Mouse (Mus musculus): ENCODE results near the gene Sema4g.
"Not testable (repeated sequence)": the region's sequence is repeated elsewhere in the genome, so short reads cannot be mapped to it uniquely, and the experiment has no call there.

The Sema4g gene

DNA sequence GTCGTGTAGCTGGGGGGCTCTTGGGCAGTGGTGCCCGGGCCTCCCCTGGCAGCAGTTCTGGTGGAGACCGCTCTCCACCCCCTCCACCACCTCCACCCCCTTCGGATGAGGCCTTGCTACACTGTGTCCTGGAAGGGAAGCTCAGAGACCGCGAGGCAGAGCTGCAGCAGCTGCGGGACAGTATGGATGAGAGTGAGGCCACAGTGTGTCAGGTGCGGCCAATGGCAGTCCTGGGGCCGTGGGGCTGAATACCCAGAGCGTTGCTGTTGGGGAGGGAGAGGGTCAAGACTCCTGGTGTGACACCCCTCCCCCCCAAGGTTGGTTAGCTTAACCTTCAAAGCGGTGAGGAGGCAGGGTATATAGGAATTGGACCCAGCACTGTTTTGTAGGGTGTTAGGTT lies 35.1 kb downstream of the Sema4g start:
- no peak for DNase-seq (ENCODE audit: low read depth, low spot score)

DNA sequence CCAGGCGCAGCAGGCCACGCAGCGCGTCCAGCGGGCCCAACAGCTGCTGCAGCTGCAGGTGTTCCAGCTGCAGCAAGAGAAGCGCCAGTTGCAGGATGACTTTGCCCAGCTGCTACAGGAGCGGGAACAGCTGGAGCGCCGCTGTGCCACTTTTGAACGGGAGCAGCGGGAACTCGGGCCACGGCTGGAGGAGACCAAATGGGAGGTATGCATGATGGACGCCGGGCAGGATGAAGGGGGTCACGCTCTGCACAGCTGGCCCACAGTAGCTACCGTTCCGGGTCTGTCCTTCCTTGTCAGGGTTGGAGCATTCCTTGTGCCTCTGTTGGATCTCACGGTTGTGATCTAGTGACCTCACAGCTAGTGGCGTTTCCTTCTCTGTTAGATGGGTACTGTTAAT lies 35.9 kb downstream of the Sema4g start:
- no peak for DNase-seq (ENCODE audit: low read depth, low spot score)

DNA sequence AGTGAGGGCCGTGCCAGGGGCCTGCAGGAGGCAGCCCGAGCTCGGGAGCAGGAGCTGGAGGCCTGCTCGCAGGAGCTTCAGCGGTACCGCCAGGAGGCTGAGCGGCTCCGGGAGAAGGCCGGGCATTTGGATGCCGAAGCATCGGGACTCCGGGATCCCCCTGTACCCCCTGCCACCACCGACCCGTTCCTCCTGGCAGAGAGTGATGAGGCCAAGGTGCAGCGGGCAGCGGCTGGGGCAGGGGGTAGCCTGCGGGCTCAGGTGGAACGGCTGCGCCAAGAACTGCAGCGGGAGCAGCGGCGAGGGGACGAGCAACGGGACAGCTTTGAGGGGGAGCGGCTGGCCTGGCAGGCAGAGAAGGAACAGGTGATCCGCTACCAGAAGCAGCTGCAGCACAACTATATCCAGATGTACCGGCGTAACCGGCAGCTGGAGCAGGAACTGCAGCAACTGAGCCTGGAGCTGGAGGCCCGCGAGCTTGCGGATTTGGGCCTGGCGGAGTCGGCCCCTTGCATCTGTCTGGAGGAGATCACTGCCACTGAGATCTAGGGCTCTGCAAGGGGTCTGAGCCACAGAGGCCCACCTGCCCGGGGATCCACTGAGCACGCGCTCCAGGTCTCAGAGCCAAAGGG lies 37.2 kb downstream of the Sema4g start:
- no peak for DNase-seq (ENCODE audit: low read depth, low spot score)

DNA sequence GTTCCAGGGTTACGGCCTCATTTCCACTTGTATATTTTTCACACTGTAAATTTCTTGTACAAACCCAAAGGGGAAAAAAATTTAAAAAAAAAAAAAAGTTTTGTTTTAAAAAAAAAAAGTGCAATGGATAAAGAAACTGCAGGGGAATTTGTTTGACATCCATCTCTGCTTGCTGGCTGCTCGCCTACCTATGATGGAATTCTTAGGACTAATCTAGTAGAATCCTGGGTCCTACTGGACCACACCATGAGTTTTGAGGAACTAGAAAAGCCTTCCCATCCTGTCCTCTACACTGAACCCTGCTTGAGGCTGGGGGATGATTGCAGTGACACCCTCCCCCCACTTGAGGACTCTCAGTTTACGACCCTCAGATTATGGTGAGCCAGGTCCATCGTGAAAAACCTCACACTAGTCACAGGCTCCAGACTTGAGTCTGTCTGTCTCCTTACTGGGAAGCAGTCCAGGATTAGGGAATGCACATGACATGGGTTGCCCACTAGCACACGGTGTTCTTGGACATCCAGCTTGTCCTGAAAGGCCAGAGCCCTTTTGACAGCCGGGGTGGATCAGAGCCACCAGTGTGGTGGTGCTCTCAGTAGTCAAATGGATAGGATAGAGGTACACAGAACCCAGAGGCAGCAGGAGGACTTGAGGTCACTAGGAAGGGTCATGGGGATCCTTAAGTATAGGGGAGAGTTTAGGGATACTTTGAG lies 38.2 kb downstream of the Sema4g start:
- no peak for DNase-seq (ENCODE audit: low read depth, low spot score)

DNA sequence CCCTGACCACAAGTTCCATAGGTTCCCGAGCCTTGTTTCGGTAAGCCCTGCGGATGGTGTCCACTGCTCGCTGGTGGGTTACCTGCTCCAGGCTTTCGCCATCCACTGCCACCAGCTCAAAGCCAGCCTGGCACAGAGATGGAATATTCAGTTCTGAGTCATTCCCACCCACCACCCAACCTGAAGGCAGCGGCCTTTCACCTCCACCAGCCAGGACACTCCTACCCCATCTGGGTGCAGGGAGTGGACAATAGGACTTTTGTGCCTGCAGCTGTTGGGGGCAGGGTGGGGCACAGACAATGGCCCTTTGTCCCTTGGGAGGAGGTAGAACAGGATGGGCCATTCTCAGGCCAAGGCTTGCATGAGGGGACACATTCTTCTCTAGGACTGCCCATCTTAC lies 38.9 kb downstream of the Sema4g start:
- no peak for DNase-seq (ENCODE audit: low read depth, low spot score)

DNA sequence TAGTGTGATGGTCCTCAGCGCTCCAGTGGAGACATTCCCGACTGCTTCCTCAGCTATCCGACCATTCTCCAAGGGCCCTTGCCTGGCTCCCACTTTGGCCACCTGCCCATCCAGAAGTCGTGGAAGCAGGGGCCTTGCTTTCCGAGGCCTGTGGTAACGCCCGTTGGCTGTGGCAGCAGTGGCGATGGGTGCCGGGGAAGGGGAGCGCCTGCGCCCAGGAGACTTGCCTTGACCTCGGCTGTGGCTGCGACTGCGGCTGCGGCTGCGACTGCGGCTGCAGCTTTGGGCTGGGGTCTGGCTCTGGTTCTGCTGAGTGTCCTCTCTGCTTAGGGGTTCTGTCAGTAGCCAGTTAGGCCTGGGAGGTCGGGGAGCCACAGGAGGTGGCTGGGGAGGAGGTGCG lies 39.8 kb downstream of the Sema4g start:
- DNase-seq (ENCODE audit: low read depth, low spot score): no peak

DNA sequence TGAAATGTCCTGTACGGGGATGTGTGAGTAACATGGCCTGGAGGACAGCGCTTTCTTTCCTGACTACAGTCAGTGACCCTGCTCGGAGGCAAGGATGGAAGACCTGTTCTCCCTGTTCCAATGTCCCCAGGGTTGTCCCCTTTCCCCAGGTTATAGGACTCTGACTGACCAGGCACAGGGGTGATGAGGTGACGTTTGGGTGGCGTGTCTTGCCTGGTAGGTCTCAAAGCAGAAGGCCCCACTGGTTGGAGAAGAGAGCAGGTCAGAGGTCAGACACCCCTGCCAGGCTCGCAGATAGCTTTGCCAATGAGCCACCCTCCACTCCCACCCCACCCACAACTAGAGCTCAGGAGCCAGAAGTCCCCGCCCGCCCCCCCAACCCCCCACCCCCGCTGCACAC lies 40.7 kb downstream of the Sema4g start:
- no peak for DNase-seq (ENCODE audit: low read depth, low spot score)

DNA sequence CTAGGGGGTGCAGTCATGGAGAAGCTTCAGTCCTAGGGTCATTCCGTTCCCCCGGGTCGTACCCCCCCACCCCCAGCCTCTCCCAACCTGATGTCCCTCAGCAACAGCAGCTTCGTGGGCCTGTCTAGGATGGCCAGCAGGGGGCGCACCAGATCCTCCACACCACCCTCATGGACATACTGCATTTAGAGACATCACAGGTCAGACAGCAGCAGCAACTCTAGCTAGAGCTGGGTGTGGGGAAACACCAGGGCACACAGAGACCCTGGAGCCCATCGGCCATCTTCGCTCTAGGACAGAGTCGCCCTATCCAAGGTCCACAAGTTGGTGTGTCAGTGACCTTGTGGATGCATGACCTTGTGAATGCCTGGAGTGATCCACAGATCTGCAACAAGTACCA lies 41.2 kb downstream of the Sema4g start:
- DNase-seq (ENCODE audit: low read depth, low spot score): peak; percentile 84

DNA sequence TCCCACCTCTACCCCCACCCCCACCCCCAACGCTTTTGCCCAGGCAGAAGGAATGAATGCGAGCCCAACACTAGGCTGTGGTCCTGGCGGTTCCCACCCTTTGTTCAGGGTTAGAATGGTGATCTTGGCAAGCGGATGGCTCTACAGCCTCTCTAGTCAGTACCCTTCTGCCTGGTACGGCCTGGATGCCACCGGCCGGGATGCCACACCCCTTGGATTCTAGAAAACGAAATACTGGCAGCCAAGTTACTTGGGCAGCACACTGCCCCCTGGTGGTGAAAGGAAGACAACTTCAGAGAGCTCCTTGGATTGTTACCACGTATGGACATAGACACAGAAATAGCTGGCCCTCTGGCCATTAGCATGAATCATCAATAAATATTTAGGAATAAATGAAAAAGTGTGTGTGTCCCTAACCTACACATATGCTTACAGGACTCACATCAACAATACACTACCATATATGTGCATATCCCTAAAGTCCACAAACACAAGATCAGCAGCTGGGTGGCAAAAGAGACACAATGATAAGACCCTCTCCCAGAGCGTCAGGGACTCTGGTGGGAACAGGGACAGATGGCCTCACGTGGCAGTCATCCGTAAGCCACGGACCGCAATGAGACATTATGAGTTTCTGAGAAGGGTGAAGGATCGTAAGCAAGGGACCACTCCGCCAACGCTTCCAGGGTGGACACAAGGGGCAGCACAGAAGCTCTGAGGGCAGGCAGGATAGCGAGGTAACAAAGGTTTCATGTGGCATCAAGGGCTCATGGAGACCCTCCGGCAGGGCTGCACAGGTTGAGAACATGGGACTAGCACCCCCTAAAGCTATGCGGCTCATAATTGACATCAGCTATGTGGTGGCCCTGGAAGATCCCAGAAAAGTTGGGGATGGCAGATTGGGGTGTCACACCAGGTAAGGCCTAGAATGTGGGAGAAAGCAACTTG lies 42.1 kb downstream of the Sema4g start:
- peak; percentile 89 for DNase-seq (ENCODE audit: low read depth, low spot score)

DNA sequence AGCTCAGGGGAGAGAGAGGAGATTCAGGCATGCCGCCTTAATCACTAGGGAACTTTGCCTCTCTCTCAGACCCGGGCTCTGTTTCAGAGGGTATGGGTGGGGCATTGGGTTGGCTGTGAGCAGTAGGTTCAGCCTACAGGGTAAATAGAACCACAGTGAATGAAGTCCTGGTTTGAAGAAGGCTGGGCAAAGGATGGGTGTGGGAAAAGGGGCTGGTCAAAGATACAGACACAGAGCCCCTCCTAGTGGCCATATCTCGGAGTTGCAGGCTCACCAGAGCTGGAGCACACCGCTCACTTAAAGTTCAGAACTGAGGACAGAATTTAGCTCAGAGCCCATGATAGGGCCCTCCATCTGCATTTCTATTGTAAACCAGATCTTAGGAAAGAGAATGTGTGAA lies 42.9 kb downstream of the Sema4g start:
- DNase-seq (ENCODE audit: low read depth, low spot score): peak; percentile 84

DNA sequence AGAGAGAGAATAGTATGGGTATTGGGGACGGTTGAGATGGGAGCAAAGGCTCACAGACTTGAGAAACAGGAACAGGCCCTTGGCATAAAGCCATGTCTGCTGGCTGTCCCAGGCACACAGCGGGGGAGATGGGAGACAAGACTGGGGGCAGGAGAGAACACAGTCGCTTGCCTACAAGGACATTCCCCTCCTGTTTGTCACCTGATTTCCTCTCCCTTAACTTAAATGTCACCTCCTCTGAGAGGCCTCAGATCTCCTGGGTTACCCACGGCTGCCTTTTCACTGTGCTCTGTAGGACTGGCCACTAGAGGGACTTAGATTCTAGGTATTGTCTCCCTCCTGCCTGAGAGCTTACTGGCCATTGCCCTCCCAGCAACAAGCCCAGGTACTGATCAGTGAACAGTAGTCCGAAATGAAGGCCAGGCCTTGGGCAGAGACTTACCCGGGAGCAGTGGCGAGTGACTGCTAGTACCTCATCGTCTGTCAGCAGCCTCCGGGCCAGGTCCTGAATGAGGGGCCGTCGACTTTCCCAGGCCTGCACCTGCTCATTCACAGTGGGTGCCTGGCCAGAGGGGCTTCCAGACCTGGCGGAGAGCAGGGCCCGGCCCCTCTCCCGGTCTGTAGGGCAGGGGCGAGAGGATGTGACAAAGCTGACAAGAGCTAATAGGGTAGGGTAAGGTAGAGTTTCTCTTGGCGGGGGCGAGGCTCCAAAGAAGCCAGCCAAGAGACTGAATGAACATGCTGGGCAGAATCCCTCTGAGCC lies 43.9 kb downstream of the Sema4g start:
- DNase-seq (ENCODE audit: low read depth, low spot score): peak; percentile 69

DNA sequence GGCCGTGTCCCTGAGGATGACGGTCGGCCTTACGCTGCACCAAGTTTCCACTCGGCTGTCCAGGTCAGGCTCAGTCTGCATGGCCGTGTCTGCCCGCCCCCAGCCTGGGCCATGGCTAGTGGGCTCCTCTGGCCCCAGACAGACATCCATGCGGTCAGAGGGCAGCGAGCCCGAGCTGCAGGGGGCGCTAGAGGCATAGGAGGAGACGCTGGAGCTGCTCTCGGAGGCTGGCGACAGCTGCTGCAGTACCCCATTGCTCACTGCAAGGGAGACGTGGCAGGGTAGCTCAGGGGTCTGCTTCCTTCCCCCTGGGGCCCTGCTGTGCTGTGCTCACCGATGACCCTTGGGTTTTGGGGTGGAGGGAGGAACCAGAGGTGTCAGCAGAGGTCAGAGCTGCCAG lies 48.0 kb downstream of the Sema4g start:
- DNase-seq (ENCODE audit: low read depth, low spot score): peak; percentile 74

DNA sequence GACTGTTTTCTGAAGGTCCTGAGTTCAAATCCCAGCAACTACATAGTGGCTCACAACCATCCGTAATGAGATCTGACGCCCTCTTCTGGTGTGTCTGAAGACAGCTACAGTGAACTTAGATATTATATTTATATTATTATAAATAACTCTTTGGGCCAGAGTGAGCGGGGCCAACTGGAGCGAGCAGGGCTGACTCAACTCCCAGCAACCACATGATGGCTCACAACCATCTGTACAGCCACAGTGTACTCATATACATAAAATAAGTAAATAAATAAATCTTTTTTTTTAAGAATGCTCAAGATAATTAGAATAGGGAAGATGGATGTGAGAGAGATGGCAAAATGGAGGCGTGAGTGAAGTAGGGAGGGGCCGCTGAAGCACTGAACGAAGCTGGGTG lies 49.3 kb downstream of the Sema4g start:
- not testable (repeated sequence) for DNase-seq (ENCODE audit: low read depth, low spot score)

DNA sequence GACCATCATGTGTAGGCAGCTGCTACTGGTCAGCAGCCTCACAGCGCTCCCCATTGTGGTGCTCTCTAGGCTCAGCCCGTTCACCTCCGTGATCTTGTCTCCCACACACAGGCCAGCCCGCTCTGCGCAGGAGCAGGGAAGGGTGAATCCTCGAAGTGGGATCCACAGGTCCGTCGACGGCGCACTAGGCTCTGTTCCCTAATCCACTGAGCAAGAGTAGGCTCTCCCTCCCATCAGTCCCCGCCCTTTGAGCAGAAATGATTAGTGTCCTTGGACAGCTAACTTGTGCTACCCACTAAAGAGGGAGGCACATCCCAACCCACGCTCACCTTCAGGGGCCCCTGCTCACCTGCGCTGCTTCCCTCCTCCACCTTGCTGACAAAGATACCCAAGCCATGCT lies 51.3 kb downstream of the Sema4g start:
- no peak for DNase-seq (ENCODE audit: low read depth, low spot score)

DNA sequence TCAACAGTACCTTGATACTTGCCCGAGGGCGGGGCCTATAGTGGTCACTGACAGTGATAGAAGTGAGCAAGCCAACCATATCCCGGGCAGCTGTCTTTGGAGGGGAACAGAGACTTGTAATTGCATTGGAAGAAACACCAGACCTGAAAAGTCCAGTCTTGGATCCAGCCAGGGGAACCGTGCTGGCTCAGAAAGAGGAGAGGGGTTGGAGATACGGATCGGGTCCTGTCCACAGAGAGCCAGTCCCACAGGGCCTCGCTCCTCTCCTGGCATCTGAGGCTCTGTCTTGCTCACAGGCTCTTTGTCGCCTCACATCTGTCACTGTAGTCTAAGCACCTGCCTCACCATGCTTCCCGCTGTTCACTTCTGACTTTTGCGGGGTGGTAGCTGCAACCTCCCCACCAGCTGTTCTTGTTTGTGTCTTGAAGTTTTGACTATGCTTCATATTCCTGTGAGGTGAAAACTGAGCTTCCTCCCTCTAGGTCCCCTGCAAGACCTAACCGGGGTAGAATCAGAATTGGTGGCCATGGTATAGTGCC lies 55.6 kb downstream of the Sema4g start:
- no peak for DNase-seq (ENCODE audit: low read depth, low spot score)

DNA sequence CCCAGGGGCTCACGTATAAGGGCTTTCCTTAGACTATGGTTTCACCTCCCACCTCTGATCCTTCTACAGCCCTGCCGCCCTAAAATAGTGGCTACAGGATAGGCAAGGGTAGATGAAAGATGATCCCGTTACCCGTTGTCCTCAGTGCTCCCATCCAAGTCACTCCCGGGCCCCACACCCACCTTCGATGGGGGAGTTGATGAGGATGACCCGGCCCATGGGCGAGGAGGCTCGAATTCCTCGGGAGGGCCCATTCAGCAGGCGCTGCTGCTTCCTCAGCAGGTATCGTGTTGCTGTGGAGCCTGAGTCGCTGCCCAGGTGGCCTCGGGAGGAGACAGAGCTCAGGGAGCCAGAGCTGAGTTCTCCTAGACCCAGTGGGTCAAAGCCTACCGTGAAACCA lies 56.3 kb downstream of the Sema4g start:
- no peak for DNase-seq (ENCODE audit: low read depth, low spot score)

DNA sequence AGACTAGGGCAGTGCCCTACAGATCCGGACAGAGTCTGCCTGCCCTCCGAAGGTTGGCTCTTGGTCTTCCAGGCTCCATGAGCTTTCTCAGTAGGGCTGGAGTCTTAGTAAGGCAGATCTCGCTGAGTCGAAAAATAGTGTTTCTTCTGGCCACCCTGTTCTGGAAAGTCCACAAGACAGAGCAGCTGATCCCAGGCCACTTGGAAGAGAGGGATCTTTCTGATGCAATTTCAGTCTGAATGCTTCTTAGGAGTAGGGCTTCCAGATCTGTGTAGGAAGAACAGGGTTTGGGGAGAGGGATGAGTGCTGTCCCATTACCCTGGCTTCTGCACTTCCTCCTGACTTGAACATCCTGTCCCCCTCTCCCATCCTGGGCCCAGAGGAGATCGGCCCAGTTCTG lies 56.8 kb downstream of the Sema4g start, which contains the start of gene Pdzd7:
Gene Pdzd7, minus strand, starts transcription at position 67 of the 400 bp plus-strand sequence.
- DNase-seq (ENCODE audit: low read depth, low spot score): no peak

DNA sequence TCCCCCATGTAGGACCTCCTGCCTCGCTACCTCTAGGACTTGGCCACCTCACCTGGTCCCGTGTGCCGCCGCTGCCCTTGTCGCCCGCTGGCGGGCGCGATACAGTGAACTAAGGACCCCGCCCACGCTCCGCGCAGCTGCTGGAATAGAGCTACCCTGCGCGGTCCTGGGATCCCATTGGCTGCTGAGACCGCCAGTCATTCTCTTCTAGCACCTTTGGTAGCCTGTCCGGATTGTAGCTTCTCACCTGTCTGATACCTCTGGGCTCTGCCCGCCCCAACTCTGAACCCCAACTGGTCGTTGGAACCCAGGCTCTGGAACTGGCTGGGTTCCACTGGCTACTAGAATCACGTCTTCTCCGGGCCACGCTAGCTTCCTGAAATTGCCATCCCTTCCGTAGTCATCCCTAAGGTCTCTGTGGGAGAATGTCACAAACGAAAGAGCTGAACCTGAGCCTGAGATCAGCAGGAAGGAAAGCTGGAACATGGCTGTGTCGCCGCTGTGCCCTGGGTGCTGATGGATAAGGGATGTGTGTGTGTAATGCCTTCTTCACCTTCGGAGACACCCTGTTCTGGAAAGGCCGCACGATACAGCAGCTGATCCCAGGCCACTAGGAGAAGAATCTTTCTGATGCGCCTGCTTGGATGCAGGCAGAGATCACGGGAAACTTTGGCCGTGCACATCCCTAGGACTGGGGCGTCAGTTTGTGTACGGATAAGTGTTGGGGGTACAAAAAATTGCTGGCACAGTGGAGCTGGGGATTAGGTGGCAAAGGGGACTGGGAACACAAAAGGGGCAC lies 57.8 kb downstream of the Sema4g start:
- DNase-seq (ENCODE audit: low read depth, low spot score): peak; percentile 91

DNA sequence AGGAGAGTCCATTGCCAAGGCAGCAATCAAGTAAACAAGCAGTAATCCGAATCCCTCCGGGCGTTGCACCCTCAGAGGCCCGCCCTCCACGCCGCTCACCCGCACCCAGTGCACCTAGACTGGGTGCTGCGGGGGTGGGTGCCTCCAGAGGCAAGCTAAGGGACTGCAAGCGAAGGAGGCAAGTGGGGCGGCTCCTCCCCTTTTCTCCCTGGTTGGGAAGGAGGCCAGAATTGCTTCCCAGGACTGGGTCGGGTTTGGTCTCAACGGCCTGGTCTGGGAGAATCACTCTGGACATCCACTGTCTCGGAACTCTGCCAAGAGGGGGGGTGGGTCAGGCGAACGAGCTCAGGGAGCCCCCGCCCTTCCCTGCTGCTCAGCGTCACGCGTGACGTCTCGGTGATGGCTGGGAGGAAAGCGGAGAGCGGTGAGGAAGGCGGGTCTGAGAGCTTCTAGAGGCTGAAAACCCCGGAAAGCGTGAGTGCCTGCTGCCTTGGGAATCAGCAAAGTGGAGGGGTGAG lies 58.6 kb downstream of the Sema4g start, which contains the start of gene Sfxn3:
Gene Sfxn3, plus strand, starts transcription at position 87 of the 518 bp plus-strand sequence.
- peak; percentile 95 for DNase-seq (ENCODE audit: low read depth, low spot score)

All from CD4-positive, CD25-positive, alpha-beta regulatory T cell, adult 2 months (primary cell).